In the genomic region with DNA sequence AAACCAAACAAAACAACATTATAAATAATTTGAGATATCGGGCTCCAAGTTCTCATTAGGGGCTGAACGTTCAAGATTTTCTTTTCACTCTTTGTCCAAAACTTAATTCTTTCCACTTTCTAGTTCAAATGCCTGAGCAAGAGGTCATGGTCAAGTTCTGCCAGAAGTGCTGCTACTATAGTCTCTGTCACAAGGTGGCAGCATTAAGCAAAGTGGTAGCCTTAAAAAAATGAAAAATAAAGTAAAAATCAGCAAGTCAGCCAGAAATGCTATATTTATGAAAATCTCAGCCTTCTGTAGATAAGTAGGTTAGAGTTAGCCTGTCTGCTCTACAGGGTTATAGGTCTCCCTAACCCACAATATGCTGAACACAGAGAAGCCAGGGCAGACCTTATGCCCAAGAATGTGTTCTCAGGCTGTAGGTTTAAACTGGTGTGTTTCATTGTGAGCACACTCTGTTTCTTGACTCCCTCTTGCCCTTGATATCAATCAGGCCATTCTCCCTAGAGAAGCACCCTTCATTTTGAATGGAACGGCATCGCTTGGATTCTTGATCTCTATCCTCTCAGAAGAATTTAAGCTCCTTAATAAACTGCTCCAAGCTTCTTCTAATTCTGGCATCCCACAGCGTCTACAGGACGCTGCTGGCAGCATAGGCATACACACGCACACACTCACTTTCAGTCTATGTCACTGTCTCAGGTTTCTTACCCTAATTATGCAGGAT, we compare ENCODE assay signal across 8 mouse cellular contexts.
DNase-seq lines count a peak whose midpoint lies in the region.

No protein-coding gene starts in this region.

- peak; percentile 4 to 11 for DNase-seq in kidney, postnatal 4 days
- no peak for DNase-seq in kidney, postnatal 14 days
- peak; percentile 24 for DNase-seq in NIH3T3 (ENCODE audit: low read depth)
- DNase-seq in cerebellum, postnatal 14 days, result peak; percentile 66 to 73
- peak; percentile 16 to 34 for DNase-seq in left cerebral cortex, postnatal 36 days (ENCODE audit: low spot score in 2 of 2)
- DNase-seq in spleen, adult 18-20 months, result no peak
- DNase-seq in heart, embryonic 10.5 days (ENCODE audit: low spot score), result no peak
- no peak for DNase-seq in spleen, adult 12 weeks (ENCODE audit: low spot score)

- no peaks in the 10 kb centered on the region for H3K36me3 ChIP-seq in heart, embryonic 10.5 days

- H3K4me1 ChIP-seq in heart, embryonic 10.5 days, result no peaks in the 10 kb centered on the region

- 75% methylated on average over 7 of the region's 7 CpGs for WGBS in heart, embryonic 10.5 days

- H3K27ac ChIP-seq in heart, embryonic 10.5 days, result no peak overlapping the region

- H3K9me3 ChIP-seq in heart, embryonic 10.5 days, result no peaks in the 10 kb centered on the region

- intact Hi-C loops in left cerebral cortex, postnatal 36 days (cut with DNase I), result no loop called here

- no peak overlapping the region for H3K4me3 ChIP-seq in heart, embryonic 10.5 days

- H3K27me3 ChIP-seq in heart, embryonic 10.5 days (ENCODE audit: insufficient read depth, poor library complexity, severe bottlenecking), result no peaks in the 10 kb centered on the region

Comparison
In these comparisons a context has a peak if more than half of its experiments do, and no peak if none do; other contexts are left out.
1. DNase-seq: peak in kidney, postnatal 4 days (2 of 2), NIH3T3 (single experiment), cerebellum, postnatal 14 days (2 of 2) and left cerebral cortex, postnatal 36 days (2 of 2); none in kidney, postnatal 14 days (single experiment), spleen, adult 18-20 months (0 of 2), heart, embryonic 10.5 days (single experiment) and spleen, adult 12 weeks (single experiment).